Mouse (Mus musculus) lung, adult 2 months (tissue): ENCODE data around the gene Gm17571.

Source experiments
- CTCF ChIP-seq: fragments of 200-500 bp; IDR thresholded peaks from 2 replicates; pipeline ENCODE4 v1.5.1; 2011; ENCODE audit warnings: mild to moderate bottlenecking, low read length, control low read depth; ENCODE audit not compliant: insufficient read depth
- POLR2A ChIP-seq: fragments of 200-500 bp; IDR thresholded peaks from 2 replicates; pipeline ENCODE4 v1.6.1; 2011; ENCODE audit warnings: low read depth, mild to moderate bottlenecking, control low read depth, low read length, borderline replicate concordance; ENCODE audit errors: extremely low read depth

GRCm38 (mm10) chr9:13483199-13484068 lies 36.9 kb upstream of the Gm17571 start:
- no peak for TF ChIP-seq POLR2A
- no peak for TF ChIP-seq CTCF
